Mouse (Mus musculus) layer of hippocampus, adult 2 months (tissue): ENCODE measurements around the gene Med13l. TPM values are rescaled to one million over a fixed set of nuclear protein-coding genes. Genes with fewer than 3 reads are reported as not detected.
A peak's percentile ranks its signal among the peaks of the same experiment; 100 is the strongest.

Experiments
- DNase-seq, 2 experiments: peaks; one replicate each; pipeline ENCODE4 v3.0.0; 2022; ENCODE audit warnings: low spot score in 2 of 2
- H3K27ac ChIP-seq: fragments of 200-600 bp; 2 replicates; pipeline ENCODE4 v1.8.1; 2022
- H3K4me3 ChIP-seq: fragments of 200-600 bp; 2 replicates; pipeline ENCODE4 v1.8.1; 2022; ENCODE audit warnings: mild to moderate bottlenecking
- CTCF ChIP-seq: fragments of 200-600 bp; conservative IDR thresholded peaks from 2 replicates; pipeline ENCODE4 v1.8.1; 2022; ENCODE audit warnings: antibody characterized with exemption, mild to moderate bottlenecking, moderate library complexity
- total RNA-seq, 2 experiments: library from RNA; stranded (reverse); gene quantifications; 2 replicates each; pipeline ENCODE4 v1.2.3; 2021

The Med13l gene
- total RNA-seq, 2 experiments from 2014 or later: 121 to 128 TPM

DNA sequence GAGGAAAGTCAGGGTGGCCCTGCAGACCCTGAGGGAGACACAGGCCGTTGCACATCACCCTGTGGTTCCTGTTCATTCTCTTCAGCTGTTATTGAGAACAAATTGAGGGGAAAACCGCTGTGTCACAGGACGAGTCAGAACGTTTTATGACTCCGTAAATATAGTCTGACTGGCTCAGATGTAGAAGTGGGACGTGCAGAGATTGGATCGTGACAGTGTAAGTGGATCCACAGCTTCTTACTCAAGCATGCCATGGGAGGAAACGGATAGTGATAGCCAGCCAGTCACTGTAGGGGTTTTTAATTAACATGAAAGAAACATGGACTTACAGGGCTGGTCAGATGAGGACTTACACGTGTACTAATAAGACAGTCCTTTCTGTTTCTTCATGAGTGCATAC lies 174.0 kb downstream of the Med13l start:
- no peak for TF ChIP-seq CTCF
- Histone ChIP-seq H3K4me3 (no peak overlapping the region), H3K27ac (no peak overlapping the region)
- DNase-seq: no peak

DNA sequence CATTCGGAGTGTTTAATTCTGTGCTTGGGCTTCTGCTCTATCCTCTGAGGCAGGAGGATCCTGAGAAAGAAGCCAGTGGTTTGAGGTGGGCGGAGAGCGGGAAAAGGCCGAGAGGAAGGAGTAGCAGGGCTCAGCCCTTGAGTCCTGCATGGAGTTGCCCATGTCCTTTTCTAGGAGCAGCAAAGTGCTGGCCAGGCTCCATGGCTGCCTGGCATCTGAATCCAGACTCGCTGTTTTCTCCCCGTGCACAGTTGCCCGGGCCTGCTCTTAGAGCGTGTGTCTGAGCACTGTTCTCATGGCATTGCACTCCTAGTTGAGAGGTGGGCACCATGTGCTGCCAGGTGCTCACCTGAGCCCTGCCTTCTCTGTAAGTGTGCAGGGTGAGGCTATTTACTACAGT lies 175.3 kb downstream of the Med13l start:
- no peak for TF ChIP-seq CTCF
- H3K27ac ChIP-seq: no peak overlapping the region
- no peak overlapping the region for H3K4me3 ChIP-seq
- DNase-seq: no peak

- no peak overlapping the region for H3K27ac ChIP-seq
- no peak overlapping the region for H3K4me3 ChIP-seq
- peak; percentile 96 for TF ChIP-seq CTCF
- peak; percentile 39 to 68 for DNase-seq
Measured at GRCm38 (mm10) chr5:118737548-118737947, 177.1 kb downstream of the Med13l start.

DNA sequence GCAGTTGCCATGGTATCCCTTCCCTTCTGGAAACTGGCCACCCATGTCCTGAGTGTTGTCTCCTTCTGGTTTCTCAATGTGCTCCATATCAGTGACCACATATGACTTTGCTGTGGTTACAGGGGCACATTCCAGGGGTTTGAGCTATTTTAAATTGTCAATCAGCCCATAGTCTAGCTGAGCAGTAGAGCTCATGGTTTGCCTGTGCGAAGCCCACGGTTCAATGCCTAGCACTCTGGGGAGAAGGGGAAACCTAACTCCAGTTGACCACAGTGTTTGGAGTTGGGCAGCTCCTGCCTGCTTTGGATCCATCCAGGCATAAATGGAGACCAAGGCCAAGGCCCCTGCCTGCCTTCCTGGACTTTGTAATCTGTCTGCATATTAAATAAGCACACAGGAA lies 182.6 kb downstream of the Med13l start:
- Histone ChIP-seq H3K27ac (no peak overlapping the region), H3K4me3 (no peak overlapping the region)
- no peak for TF ChIP-seq CTCF
- DNase-seq: no peak

GRCm38 (mm10) chr5:118747026-118747425 lies 186.5 kb downstream of the Med13l start:
- no peak for TF ChIP-seq CTCF
- Histone ChIP-seq H3K4me3 (no peak overlapping the region), H3K27ac (no peak overlapping the region; the same call in 1 of the 2 replicates)
- DNase-seq: no peak

- DNase-seq: no peak
- Histone ChIP-seq H3K27ac (peak overlapping the region; percentile 19; the same call in 1 of the 2 replicates), H3K4me3 (no peak overlapping the region)
- no peak for TF ChIP-seq CTCF
Measured at GRCm38 (mm10) chr5:118751446-118752179, 191.1 kb downstream of the Med13l start.

- peak; percentile 46 to 48 for DNase-seq
- H3K27ac ChIP-seq: peak overlapping the region; percentile 0; the same call in 1 of the 2 replicates
- no peak overlapping the region for H3K4me3 ChIP-seq
- TF ChIP-seq CTCF: no peak
Measured at GRCm38 (mm10) chr5:118752868-118753267, 192.4 kb downstream of the Med13l start.

DNA sequence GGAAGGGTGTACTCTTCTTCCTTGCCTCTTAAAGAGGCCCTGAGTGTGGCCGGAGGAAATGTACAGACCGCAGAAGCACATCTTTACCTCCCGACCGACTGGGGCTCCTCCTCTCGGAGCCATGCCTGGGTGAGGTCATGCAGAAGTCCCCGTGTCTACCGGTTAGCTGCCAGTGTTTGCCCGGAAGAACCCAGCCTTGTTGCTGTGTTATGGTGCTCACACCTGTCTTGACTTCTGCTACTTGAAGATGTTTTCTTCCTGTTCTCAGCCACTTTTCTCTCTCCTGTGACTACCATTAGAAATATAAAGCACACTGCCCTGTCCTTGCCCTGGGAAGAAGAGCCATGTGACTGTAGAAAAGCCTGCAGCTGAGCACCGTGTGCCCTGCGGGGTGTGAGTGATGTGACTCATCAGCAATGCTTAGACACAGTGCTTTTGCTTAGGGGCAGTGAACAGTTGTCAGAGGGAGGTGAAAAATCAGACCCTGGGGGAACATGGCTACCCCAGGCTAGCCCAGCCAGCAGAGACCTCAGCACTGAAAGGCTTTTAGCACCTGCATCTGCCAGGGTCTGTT lies 193.1 kb downstream of the Med13l start:
- no peak for TF ChIP-seq CTCF
- peak overlapping the region; percentile 0; the same call in 1 of the 2 replicates for H3K27ac ChIP-seq
- no peak overlapping the region for H3K4me3 ChIP-seq
- no peak for DNase-seq

GRCm38 (mm10) chr5:118754191-118754759 lies 193.8 kb downstream of the Med13l start:
- Histone ChIP-seq H3K4me3 (no peak overlapping the region), H3K27ac (peak overlapping the region; percentile 0; the same call in 1 of the 2 replicates)
- no peak for TF ChIP-seq CTCF
- no peak for DNase-seq

GRCm38 (mm10) chr5:118756078-118756477 lies 195.6 kb downstream of the Med13l start:
- peak; percentile 73 for TF ChIP-seq CTCF
- Histone ChIP-seq H3K4me3 (no peak overlapping the region), H3K27ac (0 out of 2 replicates have a peak overlapping the region, but pooled peaks have one; percentile 36)
- DNase-seq: no peak

DNA sequence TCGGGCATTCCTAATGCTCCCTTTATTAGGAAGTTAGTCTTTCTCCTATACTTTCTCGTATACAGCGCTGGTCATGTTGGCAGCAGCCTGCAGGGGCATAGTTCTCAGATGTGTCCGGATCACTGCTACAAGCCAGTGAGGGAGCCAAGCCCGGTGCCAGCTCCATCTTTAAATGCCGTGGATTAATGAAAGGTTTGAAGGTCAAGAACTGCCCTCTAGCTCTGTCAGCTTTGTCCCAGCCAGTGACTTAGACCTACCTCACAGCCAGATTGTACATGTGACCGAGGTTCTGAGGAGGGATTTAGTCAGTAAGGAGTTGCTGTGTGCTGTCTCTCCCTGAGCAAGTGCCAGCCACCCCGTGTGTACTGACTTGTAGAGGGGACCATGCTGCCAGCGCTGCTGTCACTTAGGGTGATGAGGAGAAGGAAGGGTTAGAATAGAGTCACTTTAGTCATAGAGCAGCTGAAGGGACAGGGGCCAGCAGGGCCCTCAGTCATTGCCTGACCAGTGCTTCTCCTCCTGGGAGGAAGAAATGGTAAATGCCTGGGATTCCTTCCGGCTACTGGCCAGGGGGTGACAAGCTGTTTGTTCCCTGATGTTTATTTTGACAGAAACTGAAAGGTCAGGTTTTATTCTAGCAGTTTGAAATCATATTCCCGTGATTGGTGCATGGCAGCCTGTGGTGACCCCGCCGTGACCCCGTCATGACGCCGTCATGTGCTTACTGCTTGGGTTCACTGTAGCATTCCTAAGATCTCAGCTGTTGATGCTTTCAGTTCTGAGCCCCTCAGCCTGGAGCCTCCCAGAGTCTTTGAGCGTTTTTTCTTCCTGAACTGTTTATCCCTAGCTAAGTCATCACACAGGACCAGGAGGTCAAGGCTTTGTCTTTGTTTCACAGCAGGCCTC lies 197.2 kb downstream of the Med13l start:
- no peak overlapping the region for H3K27ac ChIP-seq
- no peak overlapping the region for H3K4me3 ChIP-seq
- no peak for DNase-seq
- TF ChIP-seq CTCF: 0 out of 2 replicates have a peak, but pooled peaks have one; percentile 17

- no peak for TF ChIP-seq CTCF
- DNase-seq: no peak
- Histone ChIP-seq H3K27ac (no peak overlapping the region), H3K4me3 (no peak overlapping the region)
Measured at GRCm38 (mm10) chr5:118760986-118761385, 200.5 kb downstream of the Med13l start.
